Mouse (Mus musculus): Measurements from ENCODE around the gene Sox6.
A peak's percentile ranks its signal among the peaks of the same experiment; 100 is the strongest.

Sox6 gene

GRCm38 (mm10) chr7:115830366-115830765 lies 208.2 kb downstream of the Sox6 start:
- ATAC-seq (ENCODE audit: low TSS enrichment) = no peak

DNA sequence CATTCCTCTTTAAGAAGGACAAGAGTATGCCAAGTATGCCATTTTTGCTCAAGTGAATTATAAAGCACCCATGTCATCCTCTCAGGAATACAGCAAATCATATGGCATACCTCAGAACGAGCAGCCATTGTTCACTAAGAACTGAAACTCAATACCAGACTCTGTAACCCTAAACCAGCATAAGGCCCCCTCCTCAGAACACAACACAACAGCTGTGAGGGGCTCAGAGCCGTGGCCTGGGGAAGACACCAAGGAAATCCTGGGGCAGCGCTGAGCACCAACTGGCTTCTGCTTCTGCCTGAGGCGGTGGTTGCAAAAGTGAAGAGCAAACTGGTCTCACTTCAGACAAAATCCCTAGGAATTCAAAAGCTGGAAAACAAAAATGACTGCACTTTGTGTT lies 208.8 kb downstream of the Sox6 start:
- ATAC-seq (ENCODE audit: low TSS enrichment) = no peak

DNA sequence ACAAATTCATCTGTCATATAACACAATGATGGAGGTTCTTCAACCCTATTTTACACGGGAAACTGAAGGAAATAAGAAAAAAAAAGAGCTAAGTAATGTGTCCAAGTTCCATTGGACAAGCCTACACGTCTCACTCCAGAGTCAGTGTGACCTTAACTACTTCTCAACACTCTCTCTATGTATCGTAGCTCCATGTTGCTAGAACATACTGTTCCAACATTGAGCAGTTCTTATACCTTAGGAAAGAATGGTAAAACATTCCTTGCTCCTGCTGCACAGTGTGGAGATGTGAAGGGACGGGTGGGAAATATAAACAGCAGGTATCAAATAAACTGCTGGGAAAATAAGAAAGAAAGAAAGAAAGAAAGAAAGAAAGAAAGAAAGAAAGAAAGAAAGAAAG lies 209.3 kb downstream of the Sox6 start:
- ATAC-seq (ENCODE audit: low TSS enrichment) = no peak

- ATAC-seq (ENCODE audit: low TSS enrichment) = peak; percentile 47; the same call in 1 of the 2 replicates
Observed at GRCm38 (mm10) chr7:115825295-115825694, 213.3 kb downstream of the Sox6 start.

GRCm38 (mm10) chr7:115824621-115825256 lies 213.9 kb downstream of the Sox6 start:
- ATAC-seq (ENCODE audit: low TSS enrichment) = peak; percentile 57; the same call in 1 of the 2 replicates

GRCm38 (mm10) chr7:115819136-115819535 lies 219.5 kb downstream of the Sox6 start:
- ATAC-seq (ENCODE audit: low TSS enrichment) = no peak

DNA sequence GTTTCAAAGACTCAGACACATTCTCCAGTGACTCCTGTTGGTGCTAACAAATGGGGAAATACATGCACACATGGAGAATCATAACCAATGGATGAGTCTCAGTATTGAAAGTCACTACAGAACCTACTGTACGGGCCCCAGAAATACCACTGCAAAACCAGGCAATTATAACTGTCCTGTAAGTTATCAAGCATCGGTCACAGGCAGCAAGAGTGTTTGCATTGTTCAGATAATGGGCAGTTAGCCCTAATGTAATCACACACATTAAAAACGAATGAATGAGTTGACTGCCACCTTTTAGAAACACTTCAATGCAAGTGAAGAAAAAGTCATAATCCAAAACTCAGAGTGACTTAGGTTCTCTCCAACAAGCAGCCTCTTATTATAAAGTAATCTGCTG lies 235.3 kb downstream of the Sox6 start:
- no peak for ATAC-seq (ENCODE audit: low TSS enrichment)

GRCm38 (mm10) chr7:115794139-115794858 lies 244.3 kb downstream of the Sox6 start:
- ATAC-seq (ENCODE audit: low TSS enrichment) = no peak

- no peak for ATAC-seq (ENCODE audit: low TSS enrichment)
Observed at GRCm38 (mm10) chr7:115792841-115793240, 245.8 kb downstream of the Sox6 start.

DNA sequence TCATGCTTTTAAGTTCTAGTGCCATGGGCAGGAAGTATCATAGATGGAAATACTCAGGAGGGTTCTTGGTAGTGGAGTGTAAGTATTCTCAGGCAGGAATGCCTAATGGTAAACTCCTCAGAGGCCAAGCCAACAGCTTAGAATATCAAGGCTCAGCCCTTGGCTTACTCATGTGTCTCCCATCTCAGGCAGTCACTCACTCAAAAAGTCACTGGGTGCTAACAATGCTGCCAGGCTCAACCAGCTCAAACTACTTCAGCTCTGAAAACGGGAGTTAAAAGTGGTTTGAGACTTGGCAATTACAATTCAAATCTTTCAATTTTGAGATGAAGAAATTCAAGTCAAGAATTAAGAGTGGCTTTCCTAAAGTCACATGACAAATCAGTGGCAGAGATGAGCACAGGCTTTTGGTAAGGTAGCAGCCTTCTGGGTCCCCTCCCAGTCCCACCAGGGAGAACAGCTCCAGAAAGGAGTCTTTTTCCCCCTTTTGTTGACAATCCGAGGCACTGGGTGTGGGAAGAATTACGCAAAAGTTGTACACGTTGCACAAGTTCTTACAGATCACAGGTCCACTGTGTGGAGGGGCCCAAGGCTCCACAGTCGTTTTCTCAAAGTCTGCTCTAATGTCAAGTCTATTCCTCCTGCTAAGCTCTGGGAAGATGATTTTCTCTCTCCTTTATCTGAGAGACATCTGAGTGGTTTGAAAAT lies 249.3 kb downstream of the Sox6 start:
- ATAC-seq (ENCODE audit: low TSS enrichment) = no peak

DNA sequence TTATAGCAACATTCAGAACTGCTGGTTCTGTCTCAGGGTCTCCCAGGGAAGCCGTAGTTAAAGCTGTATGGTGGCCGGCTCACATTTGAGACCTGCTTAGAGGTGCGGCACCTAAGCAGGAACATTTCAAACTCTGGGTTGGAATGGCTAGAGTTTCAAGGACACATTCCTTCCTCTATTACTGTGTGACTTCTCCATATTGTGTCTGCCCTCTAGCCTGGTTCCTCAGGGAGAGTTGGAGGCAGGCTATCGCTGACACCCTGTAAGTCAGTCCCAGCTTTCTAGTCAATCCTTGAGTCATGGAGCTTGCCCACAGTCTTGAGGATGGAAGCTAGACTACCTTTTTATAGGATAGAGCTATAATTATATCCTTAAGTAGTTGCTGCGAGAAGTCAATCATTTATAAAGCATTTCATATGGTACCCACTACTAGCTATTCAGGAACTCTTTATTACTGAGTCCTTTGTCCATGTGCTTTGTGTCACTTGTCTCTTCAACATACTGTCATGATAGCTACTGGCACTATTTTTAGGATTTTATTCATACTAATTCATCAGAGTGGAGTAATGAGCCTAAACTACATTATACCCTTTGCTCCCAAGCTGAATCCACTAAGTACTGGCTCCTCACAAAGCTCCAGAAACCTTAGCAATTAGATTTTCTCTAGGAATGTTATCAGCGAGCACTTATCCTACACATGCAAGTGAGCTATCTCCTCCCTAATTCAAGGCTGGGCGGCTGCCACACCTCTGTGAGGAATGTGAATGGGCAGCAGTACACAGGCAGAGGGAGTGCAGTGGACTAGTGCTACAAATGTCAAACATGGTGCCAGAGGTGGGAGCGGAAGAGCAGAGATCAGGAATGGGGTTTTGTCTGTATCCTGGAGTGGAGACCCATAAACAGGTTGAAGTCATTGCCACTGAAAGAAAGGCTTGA lies 254.3 kb downstream of the Sox6 start:
- no peak for ATAC-seq (ENCODE audit: low TSS enrichment)

- ATAC-seq (ENCODE audit: low TSS enrichment) = no peak
Observed at GRCm38 (mm10) chr7:115780148-115780547, 258.4 kb downstream of the Sox6 start.

DNA sequence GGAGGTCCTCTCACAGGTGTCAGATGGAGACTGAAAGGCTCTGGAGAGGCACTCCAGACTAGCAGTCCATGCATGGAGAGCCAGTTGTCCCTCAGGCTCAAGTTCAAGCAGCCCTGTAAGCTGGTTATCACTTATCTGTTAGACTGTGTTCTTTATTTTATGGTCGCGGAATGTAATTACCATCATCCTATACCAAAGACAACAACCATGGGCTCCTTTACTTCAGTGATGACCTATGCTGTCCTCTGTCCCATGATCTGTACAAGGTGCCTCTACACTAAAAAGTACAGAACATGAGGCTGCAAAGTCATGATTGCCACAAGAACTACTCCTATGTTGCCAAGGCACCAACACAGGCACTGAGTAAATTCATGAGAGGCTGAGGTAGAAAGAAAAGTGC lies 259.1 kb downstream of the Sox6 start:
- ATAC-seq (ENCODE audit: low TSS enrichment) = no peak

- no peak for ATAC-seq (ENCODE audit: low TSS enrichment)
Observed at GRCm38 (mm10) chr7:115776736-115777135, 261.9 kb downstream of the Sox6 start.

DNA sequence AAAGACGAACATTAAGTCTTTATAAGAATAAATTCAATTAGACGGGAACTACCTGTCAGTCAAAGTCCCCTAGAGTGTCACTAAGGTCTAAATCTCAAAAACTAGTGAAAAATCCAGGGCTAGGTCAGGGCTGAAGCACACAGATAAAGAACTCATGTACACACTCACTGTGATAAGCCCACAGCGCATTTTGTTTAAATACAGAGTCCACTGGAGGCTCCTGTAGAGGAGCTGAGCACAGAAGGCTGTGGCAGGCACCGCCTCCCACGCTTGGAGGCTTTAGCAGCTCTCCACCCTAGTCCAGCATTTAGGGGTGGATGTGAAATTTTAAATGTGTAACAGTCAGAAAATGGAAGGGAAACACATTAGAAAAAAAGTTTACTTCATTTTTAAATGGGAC lies 262.3 kb downstream of the Sox6 start:
- ATAC-seq (ENCODE audit: low TSS enrichment) = peak; percentile 85; the same call in 1 of the 2 replicates

DNA sequence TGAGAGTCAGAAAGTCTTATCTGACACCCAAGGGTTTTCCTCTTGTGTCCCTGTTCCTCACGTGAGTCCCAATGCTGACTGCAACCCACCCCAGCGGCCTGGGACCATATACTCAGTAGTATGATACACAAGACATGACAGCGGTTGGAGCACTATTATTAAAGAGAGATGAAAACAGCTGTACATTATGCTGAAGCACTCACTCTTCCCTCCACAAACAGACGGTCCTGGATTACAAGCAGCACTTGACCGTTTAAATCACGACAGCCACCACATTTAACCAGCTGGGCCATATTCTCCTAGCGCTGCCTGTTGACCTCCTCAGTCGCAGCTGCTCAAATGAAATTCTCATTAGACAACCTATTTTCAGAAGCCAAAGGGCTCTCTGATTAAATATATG lies 272.3 kb downstream of the Sox6 start:
- ATAC-seq (ENCODE audit: low TSS enrichment) = no peak

GRCm38 (mm10) chr7:115763851-115764250 lies 274.7 kb downstream of the Sox6 start:
- ATAC-seq (ENCODE audit: low TSS enrichment) = no peak

GRCm38 (mm10) chr7:115758172-115758571 lies 280.4 kb downstream of the Sox6 start:
- no peak for ATAC-seq (ENCODE audit: low TSS enrichment)

GRCm38 (mm10) chr7:115755272-115755671 lies 283.3 kb downstream of the Sox6 start:
- no peak for ATAC-seq (ENCODE audit: low TSS enrichment)

- ATAC-seq (ENCODE audit: low TSS enrichment) = no peak
Observed at GRCm38 (mm10) chr7:115754216-115754615, 284.4 kb downstream of the Sox6 start.

- 0 out of 2 replicates have a peak, but pooled peaks have one; percentile 44 for ATAC-seq (ENCODE audit: low TSS enrichment)
Observed at GRCm38 (mm10) chr7:115752121-115752634, 286.4 kb downstream of the Sox6 start.

Measured in frontal cortex, adult (tissue).